Mouse (Mus musculus) G1E (cell line): ENCODE data around the gene Ggct.

Experiments used
- CTCF ChIP-seq: IDR thresholded peaks from 2 replicates; pipeline ENCODE4 v1.5.1; 2012; ENCODE audit warnings: low read depth, low read length, inconsistent platforms, mixed read lengths
- GATA1 ChIP-seq: IDR thresholded peaks from 2 replicates; pipeline ENCODE4 v1.6.1; 2012; ENCODE audit warnings: borderline replicate concordance, low read length, inconsistent platforms, mixed read lengths
- GATA2 ChIP-seq: IDR thresholded peaks from 2 replicates; pipeline ENCODE4 v1.6.1; 2012; ENCODE audit warnings: low read depth, low read length, inconsistent platforms, borderline replicate concordance

DNA sequence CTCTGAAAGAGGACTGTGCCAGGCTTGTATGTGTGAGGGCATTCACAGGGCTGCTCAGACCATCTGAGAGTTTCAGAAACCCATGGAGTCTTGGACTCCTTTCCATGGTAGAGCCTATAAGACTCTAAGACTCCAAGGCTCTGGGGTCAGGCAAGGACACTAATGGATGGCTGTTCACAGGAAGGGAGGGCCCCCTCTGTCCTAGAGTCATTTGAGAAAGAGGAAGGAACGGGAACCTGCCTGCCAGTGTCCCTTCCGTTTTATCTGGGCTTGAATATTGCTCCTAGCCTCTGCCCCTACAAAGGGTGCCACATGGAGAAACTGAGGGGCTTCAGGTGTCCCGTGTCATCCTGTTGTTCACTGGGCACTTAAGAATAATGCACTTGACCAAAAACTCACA is 58.9 kb downstream of the Ggct start:
- TF ChIP-seq CTCF (no peak), GATA1 (no peak), GATA2 (no peak)
